Mouse (Mus musculus) layer of hippocampus, adult 9-10 months (tissue): ENCODE data around the gene Hddc3.

ENCODE experiments used
- DNase-seq: peaks from one replicate; pipeline ENCODE4 v3.0.0; 2022; ENCODE audit warnings: low spot score

The Hddc3 gene

GRCm38 (mm10) chr7:80334848-80335247 is 8.1 kb upstream of the Hddc3 start:
- no peak for DNase-seq

- no peak for DNase-seq
Measured at GRCm38 (mm10) chr7:80336932-80337331, 6.0 kb upstream of the Hddc3 start.

GRCm38 (mm10) chr7:80339371-80339770 is 3.5 kb upstream of the Hddc3 start:
- DNase-seq, result no peak

GRCm38 (mm10) chr7:80339793-80340628 is 2.9 kb upstream of the Hddc3 start:
- peak; percentile 98 for DNase-seq

DNA sequence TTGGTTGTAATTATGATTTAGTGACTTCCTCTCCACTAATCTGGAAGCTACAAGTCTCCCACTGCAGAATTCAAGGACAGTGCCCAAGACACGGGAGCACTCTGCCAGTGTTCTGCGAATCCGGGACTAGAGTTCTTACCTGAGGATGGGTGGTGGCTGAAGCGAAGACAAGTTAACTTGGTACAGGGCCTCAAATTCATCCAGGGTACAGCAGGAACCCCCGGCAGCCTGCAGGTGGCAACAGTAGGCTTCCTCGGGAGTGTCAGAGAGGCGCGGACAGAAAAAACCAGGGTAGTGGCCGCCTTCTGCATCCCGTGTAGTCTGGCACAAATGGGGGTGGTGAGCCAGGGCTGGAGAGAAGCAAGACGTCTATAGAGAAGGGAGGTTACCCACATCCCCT is 2.1 kb upstream of the Hddc3 start, which contains the start of gene Unc45a:
TSS of gene Unc45a (minus strand) at position 213 of the 400 bp plus-strand sequence.
- peak; percentile 44 for DNase-seq

DNA sequence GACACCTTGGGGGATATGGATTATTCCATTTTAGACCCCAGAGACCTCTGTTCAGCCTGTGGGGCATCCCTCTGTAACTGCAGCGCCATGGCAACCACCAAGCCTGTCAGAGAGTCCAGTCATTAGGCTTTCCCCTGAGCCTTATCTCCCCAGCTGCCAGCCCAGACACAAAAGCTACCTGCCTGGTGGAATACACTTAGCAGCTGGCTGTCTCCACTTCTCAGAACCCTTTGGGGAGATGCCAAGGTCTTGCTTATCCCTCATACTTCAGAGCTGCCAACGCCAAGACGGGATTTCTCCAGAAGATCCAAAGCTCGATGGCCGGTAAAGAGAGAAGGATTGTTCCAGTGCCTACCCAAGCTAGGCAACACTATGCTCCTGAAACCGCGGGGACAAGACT is 1.1 kb upstream of the Hddc3 start:
- no peak for DNase-seq

- DNase-seq, result no peak
Measured at GRCm38 (mm10) chr7:80343270-80344018, 540 bp downstream of the Hddc3 start.

DNA sequence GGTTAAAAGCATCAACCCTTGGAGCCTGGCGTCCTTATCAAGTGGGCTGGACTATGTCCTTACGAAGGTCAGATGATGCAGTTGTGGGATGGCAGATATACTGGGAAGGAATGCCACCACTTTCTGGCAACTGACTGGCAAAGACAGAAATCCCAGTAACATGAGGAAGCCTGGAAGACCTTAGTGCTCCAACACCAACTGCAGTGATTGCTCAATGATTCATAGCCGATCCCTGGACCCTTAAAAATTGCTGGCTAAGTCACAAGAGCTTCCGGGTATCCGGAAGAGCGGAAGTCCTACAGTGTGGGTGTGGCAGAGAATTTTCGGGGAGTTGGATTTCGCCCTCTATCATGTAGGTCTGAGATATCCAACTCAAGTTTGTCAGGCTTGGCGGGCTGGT is 3.3 kb downstream of the Hddc3 start:
- DNase-seq, result no peak

- no peak for DNase-seq
Measured at GRCm38 (mm10) chr7:80346830-80347229, 3.9 kb downstream of the Hddc3 start.

DNA sequence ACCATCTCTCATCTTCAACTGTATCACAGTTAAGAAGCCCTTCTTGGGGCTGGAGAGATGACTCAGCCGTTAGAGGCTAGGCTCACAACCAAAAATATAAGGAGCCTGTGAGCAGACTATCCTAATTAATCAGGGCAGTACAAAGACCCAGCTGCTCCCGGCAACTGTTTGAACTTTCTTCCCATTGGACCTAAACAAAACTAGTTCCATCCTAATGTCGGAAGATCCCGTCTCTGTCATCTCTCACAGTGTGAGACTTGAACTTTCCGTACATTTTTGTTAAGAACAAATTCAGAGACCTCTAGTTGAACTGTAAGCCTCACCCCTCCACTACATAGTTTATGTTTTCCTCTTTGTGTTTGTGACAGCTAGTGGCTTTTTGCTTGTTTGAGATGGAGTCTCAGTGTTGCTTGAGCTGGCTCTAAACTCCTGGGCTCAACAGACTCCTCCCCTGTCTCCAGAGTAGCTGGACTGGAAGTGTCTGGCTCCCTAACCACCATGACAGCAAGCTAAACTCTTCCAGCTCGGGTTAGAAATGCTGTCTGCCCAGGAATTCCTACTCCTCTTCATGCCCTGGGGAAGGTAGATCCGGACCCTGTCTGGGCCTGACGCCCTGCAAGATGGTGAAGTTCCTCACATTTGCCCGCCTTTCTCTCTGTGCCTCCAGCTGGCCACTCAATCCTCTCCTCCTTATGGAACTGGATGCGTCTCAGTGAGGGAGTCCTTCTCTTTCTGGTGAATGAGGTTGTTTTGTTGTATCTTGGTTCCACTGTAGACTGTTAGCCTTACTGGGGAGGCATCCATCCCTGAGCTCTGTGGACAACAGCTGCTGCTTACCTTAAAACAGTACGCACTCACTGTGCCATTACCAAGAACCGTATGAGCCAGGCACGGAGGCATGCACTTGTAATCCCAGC is 5.0 kb downstream of the Hddc3 start:
- DNase-seq, result no peak

- no peak for DNase-seq
Measured at GRCm38 (mm10) chr7:80350808-80351207, 7.9 kb downstream of the Hddc3 start.

GRCm38 (mm10) chr7:80352920-80353319 is 10.0 kb downstream of the Hddc3 start:
- DNase-seq, result no peak

DNA sequence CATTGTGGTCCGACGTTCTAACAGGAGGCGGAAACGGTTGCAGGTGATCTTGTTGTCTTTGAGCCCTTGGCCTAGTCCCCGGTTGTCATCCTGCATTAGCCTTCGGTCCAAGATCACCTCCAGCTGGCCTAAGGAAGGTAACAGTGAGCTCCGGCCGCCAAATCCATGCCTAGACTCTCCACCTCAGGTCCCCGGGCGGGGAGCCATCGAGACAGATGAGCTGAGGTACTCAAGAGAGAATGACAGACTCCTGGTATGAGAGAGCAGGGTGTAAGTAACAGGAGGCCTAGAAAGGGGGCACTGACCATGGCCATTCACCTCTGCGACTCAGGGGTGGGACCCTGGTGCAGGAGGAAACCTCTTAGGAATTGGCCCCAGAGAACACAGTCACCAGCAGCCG is 13.4 kb downstream of the Hddc3 start:
- DNase-seq, result no peak

DNA sequence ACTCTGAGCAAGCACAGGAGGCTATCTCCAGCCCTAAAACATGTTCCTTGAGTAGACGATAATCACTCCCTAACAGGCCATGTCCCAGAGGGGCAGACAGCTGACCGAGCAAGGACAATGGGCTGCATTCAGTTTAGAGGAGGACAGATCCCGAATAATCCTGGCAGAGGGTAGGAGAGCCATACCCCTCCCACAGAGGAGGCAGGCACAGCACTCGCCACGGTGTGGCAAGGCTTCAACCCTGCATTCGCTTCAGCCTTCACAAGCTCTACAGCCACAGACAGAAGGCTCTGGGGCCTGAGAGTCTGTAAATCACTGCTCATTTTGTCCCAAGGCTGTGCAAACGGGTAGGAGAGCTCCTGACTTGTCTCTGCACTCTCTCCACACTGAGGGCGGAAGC is 14.3 kb downstream of the Hddc3 start:
- DNase-seq, result no peak

GRCm38 (mm10) chr7:80358039-80358438 is 15.1 kb downstream of the Hddc3 start:
- DNase-seq, result no peak

GRCm38 (mm10) chr7:80360435-80360834 is 17.5 kb downstream of the Hddc3 start:
- no peak for DNase-seq

GRCm38 (mm10) chr7:80365759-80366158 is 22.9 kb downstream of the Hddc3 start:
- no peak for DNase-seq

DNA sequence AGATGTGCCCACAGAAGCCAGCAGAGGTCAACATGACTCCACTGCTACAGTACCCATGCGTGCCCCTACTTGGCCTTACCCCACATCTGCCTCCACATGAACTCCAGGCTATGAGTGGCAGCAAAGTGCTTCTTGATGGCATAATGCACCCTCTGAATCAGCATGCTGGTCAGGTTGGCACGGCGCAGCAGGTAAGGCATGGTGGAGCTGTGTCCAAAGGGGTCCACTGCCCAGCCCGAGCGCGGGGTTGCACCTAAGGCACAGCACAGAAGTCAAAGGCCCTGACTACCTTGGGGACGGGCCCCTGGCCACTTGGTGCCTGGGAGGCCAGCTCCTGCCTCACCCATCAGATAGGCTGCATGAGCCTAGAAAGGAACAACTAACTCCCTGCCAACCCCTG is 24.3 kb downstream of the Hddc3 start:
- no peak for DNase-seq

DNA sequence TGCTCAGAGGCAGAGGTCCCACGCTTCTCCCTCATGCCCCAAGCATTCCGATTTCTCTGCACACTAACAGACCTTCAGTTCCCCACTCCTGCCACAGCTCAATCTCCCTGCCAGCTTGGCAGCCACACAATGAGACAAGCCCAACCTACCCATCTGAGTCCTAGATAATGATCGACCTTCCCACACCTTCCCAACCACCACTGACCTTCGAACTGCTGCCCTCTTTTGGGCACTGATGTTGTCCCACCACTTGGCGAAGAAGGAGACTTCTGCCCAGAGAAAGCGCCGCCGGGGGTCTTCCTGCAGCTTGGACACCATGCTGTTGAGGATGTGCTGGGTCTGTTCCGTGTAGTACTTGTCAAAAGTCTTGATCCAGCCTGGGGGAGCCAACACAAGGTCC is 25.1 kb downstream of the Hddc3 start:
- no peak for DNase-seq

- no peak for DNase-seq
Measured at GRCm38 (mm10) chr7:80368635-80369421, 25.9 kb downstream of the Hddc3 start.

DNA sequence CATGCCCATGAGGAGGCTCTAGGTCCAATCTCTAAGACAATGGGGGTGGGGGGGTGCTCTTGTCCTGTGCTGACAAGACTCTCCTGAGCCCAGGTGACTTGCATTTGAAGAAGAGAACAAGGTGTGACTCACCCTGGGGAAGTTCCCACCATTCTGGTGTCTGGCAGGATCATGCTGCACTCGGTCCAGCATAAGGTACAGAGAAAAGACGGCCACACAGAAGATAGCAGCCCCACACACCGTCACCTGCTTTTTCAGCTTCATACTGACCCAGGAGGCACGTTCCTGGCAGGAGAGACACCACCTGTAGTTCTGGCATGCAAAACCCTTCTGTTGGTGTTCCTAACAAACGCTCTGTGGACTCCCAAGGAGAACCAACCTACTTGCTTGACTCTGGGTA is 26.6 kb downstream of the Hddc3 start:
- no peak for DNase-seq
